Mouse (Mus musculus) embryonic stem cell, embryonic (primary cell): ENCODE measurements at regions not wholly inside any gene's neighbourhood (a gene's known extent, or its start where the extent isn't known, plus 50 kb on each side); places are given as distances from the start of the nearest gene placed in this dataset.

Experiments
- CTCF ChIA-PET, 4 experiments: fragments of 300-600 bp in 2 of 4; fragments of 350-600 bp in 2 of 4; sonication (Branson Sonifier 250); formaldehyde crosslinking; loops; one replicate each; lab custom pipeline; 2022; ENCODE audit warnings: inconsistent platforms in 2 of 4; lab: Charles Lee
- POLR2A ChIA-PET, 4 experiments: fragments of 300-600 bp in 2 of 4; fragments of 350-600 bp in 2 of 4; sonication (Branson Sonifier 250); formaldehyde crosslinking; loops; one replicate each; lab custom pipeline; 2022; ENCODE audit warnings: antibody characterized with exemption in 4 of 4, inconsistent platforms in 1 of 4; lab: Charles Lee

DNA sequence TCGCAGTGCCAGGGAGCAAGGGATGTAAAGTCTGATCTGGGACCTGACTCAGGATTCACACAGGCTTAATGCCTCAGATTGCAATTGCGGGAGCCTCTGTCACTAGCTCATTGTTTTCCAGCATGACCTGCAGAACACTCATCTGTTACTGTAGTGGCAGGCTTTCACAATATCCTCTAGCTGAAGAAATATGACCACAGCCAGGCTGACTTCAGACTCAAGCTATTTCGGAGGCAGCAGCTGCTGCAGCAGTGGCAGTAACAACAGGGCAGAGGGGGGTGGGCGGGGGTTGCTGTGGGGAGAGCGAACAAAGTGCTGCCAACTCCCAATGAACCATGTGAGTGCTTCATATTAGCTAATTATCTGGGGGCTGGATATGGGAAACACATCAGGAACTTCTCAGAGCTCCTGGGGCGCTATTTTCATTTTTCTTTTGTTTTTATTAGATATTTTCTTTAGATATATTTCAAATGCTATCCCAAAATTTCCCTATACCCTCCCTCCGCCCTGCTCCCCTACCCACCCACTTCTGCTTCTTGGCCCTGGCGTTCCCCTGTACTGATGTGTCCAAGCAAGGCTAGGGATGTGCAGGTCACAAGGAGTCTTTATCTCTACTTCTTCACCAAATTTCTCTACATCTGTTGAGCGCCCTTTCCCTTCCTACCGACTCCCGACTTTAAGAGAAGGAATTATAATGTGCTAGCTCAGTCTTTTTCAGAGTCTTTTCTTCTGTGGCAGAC is 242.5 kb upstream of the Dab2 start:
- POLR2A ChIA-PET = interaction anchor here in 2 of 4 experiments (0.7 kb wide), 2 partner anchors 10 to 1335 kb away, joined by 4 to 9 read pairs; no protein-coding TSS in a partner anchor

DNA sequence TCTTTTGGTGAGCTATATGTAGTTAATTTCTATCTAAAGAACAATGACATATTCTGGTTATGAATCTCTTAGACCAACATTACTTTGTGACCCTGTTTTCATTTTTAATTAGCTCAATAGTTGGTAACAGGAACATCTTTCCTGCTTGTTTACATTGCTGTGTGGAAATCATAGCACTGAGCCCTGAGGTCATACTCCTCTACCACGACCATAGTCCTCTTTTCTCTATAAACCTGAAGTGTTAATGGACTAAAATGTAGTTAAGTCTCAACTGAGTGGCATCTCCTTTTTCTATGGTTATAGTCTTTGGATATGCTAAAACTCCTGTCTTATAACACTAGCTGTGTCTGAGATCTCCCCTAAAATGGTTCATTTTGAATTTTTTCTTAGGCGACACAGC is 240.2 kb upstream of the Dab2 start:
- POLR2A ChIA-PET = no interaction called here

More for the DNA sequence above, 242.5 kb upstream of the Dab2 start:
- CTCF ChIA-PET = no interaction called here

GRCm38 (mm10) chr15:6059790-6060189 is 239.8 kb upstream of the Dab2 start:
- ChIA-PET POLR2A (no interaction called here), CTCF (no interaction called here)

More for the DNA sequence above, 240.2 kb upstream of the Dab2 start:
- CTCF ChIA-PET = no interaction called here

- ChIA-PET POLR2A (interaction anchor here in 1 of 4 experiments (0.9 kb wide), 1 partner anchor 16 kb away, joined by 3 read pairs; no protein-coding TSS in a partner anchor), CTCF (no interaction called here)
These were observed 238.9 kb upstream of the Dab2 start for GRCm38 (mm10) chr15:6060649-6061048.

DNA sequence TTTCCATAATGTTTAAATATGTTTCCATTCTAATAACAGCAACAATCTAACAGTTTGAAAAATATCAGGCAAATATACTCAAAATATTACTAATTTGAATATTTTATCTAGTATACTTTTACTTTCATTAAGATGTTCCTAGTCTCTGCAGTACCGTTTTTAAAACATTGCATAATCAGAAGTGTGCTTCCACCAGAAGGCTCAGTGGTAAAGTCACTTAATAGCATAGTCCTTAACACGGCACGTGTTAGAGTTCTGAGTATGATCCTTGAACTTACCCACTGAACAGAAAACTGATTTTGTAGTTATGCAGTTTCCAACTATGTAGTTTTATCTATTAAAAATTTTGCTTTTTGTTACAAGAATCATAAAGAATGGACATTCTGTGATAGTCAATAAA is 234.5 kb upstream of the Dab2 start:
- POLR2A ChIA-PET = no interaction called here
- CTCF ChIA-PET = no interaction called here

DNA sequence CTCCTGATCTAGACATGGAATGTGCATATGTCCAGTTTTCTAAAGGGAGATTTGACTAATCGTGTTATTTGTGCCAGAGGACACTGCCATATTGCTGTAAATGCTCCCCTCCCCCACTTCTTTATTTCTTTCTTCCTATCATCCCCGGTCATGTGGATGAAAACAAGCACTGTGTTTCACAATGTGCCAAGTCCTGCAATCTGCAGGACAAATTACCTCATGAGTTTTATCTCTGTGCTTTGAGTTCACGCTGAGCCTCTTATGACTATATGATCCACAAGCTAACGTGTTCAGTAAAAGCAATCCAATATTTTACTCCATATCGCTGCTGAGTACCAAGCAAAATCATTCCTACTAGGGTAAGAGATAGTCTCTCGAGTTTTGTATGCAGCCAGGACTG is 232.2 kb upstream of the Dab2 start:
- POLR2A ChIA-PET = no interaction called here

DNA sequence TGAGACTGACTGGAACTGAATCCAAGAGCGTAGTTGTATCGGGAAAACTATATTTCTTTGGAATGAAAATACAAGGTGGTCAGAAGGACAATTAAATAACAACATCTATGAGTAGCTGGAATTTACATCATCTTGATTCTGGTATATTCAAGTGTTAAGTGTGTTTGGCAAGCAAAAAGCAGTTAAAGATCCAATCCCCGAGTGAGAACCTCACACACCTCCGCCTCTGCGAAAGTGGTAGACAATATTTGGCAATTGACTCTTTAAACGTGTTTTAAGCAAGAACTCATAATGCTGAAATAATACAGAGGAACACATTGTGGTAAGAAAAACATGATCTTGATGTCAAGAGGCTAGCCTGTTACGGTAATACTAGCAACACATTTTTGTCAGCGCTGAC is 231.2 kb upstream of the Dab2 start:
- CTCF ChIA-PET = no interaction called here
- POLR2A ChIA-PET = no interaction called here

More for the DNA sequence above, 232.2 kb upstream of the Dab2 start:
- CTCF ChIA-PET = no interaction called here

DNA sequence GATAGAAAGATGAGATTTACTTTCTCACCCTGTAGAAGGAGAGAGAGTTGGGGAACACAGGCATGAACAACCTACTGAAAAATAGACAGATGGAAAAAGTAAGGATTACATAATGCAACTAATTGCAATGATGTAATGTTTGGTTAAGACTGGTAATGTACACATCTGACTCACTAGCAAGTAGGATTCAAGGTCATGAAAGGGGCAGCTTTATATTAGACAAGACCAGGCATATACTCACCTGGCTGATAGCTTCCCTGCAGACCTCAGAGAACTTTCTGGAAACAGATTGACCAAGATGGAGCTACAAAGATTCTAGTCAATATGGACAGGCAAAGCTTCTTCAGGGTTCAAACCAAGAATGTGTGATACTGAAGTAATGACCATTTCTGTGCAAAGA is 227.7 kb upstream of the Dab2 start:
- POLR2A ChIA-PET = no interaction called here
- CTCF ChIA-PET = no interaction called here

DNA sequence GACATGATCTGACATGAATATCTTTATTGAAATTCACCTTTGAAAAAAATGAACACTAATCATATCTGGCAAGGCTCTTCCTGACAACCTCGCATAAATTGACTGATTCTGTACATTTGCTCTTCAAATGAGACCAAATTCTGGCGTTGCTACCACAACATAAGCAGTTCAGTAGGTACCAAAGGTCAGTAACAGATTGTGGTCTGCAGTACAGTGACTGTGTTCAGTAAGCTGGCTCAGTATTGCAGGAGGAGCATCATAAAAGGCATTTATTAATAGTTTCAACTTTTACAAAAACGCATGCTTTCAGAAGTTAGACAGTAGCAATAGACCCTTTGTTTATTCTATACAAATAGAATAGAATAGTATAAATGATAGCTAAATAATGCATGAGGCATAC is 226.7 kb upstream of the Dab2 start:
- CTCF ChIA-PET = no interaction called here
- POLR2A ChIA-PET = no interaction called here

DNA sequence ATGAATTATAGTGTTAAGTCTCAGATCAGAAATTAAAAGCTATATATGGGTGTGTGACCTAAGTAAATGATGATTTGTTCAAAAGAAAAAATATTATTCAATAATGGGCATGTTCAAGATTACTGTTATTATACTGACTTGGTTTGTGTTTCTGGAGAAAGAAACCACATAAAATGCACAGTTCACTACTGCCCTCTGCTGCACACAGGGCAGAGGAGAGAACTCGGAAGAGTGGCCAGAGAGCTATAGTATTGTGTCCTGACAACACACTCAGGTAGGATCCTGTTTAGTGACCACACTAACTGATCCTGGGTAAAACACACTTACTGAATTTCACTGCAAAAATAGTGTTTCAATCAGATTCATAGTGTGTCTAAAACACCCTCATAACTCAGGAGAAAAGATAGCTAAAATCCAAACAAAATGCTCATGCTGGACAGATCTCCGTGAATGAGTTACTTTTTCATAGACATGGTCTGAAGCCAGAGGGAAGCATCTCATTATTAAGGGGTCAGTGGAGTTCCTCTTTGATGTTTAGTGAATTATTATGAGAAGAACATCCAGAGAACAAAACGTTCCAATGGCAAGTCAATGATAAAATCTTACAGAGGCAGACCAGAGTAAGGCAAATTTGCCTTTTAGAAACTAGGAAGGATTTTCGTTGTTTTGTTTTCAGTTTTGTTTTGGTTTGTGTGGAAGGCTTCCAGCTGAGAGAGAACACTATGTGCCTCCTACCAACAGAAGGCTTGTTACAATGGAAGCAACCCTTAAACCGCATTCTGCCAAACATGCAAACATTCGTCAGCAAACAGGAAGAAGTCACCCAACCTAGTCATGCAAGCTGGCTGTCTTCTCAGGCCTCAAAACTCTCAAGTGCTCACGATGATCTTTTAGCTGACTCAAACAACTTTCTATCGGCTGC is 218.6 kb upstream of the Dab2 start:
- POLR2A ChIA-PET = interaction anchor here in 1 of 4 experiments (0.5 kb wide), 1 partner anchor 132 kb away, joined by 3 read pairs; no protein-coding TSS in a partner anchor

DNA sequence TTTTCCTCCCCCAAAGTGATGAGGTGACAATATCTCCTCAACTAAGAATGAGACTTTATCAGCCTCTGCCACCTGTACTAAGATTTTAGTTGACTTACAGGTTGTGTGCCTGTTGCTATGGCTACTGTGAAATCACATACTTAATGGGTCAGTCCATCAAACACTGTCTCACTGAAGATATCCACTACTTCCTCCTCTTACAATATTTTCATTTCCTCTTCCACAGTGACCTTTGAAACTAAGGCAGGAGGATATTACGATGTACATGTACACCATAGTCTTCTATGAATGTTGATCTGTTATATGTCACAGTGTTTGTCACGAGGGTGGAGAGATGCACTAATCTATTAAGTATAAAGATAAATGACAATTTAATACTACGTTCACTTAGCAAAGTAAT is 212.4 kb upstream of the Dab2 start:
- ChIA-PET POLR2A (no interaction called here), CTCF (no interaction called here)

More for the DNA sequence above, 218.6 kb upstream of the Dab2 start:
- CTCF ChIA-PET = interaction anchor here in 3 of 4 experiments (0.6 to 1.6 kb wide), 11 partner anchors 36 to 897 kb away, joined by 3 to 10 read pairs (median 4); no protein-coding TSS in a partner anchor

DNA sequence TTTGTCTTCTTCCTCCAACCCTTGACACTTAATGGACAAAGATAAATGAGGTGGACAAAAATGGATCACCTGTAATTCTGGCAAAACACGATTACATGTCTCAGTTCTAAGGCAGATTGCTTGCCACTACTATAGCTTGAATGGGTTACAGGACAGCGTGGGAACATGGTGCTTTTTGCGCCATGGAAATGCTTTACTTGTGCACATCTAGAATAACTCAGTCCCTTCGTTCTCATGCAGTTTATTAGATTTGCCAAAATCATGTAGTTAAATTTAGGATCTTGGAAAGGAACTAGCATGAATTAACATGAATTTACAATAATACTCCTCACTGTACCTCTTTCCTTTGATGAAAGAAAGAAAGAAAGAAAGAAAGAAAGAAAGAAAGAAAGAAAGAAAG is 211.1 kb upstream of the Dab2 start:
- ChIA-PET CTCF (no interaction called here), POLR2A (no interaction called here)

- ChIA-PET CTCF (no interaction called here), POLR2A (no interaction called here)
These were observed 169.9 kb upstream of the Dab2 start for GRCm38 (mm10) chr15:6129697-6130096.

DNA sequence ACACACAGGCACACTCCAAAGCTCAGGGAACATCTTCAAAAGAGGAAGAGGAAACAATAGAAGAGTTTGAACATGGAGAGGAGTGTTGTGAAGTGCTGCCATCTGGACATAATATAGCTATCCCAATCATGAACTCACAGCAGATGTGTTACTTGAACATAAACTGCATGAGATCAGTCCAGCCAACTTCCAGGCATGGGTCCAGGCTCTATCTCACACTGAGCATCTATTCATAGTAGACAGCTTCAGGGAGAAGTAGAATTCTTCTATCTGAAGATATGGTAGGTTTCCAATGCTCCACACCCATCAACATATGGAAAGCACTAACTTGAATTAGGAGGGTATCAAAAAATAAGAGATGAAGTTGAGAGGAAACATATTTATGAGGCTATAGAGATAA is 167.4 kb upstream of the Dab2 start:
- ChIA-PET CTCF (no interaction called here), POLR2A (no interaction called here)

DNA sequence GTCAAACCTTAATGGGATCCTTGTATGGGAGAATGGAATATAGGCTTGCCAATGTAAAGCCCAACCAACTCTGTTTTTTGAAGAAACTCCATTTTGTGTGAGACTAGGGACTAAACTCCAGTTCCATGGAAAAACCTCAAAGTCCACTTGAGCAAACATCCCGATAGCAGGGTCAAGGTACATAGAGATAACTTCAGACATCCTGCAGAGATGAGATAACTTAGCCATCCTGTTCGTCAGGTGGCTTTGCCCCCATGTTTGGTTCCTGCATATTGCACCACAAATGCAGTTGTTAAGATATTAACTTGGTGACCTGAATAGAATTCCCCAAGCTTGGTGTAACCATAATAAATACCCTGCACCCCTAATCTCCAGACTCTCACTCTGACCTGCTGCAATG is 154.5 kb upstream of the Dab2 start:
- ChIA-PET CTCF (interaction anchor here in 1 of 4 experiments (0.6 kb wide), 1 partner anchor 213 kb away, joined by 3 read pairs; no protein-coding TSS in a partner anchor), POLR2A (no interaction called here)

GRCm38 (mm10) chr15:6154706-6155105 is 144.9 kb upstream of the Dab2 start:
- ChIA-PET POLR2A (interaction anchor here in 1 of 4 experiments (0.6 kb wide), 1 partner anchor 51 kb away, joined by 4 read pairs; no protein-coding TSS in a partner anchor), CTCF (interaction anchor here in 1 of 4 experiments (0.7 kb wide), 1 partner anchor 83 kb away, joined by 5 read pairs; no protein-coding TSS in a partner anchor)

- CTCF ChIA-PET = no interaction called here
- POLR2A ChIA-PET = no interaction called here
These were observed 119.3 kb upstream of the Dab2 start for GRCm38 (mm10) chr15:6180261-6180660.

GRCm38 (mm10) chr15:6183627-6184026 is 116.0 kb upstream of the Dab2 start:
- ChIA-PET CTCF (no interaction called here), POLR2A (no interaction called here)

- ChIA-PET POLR2A (no interaction called here), CTCF (interaction anchor here in 2 of 4 experiments (0.7 to 1.1 kb wide), 2 partner anchors 18 to 944 kb away, joined by 3 read pairs; no protein-coding TSS in a partner anchor)
These were observed 107.7 kb upstream of the Dab2 start for GRCm38 (mm10) chr15:6191845-6192244.

DNA sequence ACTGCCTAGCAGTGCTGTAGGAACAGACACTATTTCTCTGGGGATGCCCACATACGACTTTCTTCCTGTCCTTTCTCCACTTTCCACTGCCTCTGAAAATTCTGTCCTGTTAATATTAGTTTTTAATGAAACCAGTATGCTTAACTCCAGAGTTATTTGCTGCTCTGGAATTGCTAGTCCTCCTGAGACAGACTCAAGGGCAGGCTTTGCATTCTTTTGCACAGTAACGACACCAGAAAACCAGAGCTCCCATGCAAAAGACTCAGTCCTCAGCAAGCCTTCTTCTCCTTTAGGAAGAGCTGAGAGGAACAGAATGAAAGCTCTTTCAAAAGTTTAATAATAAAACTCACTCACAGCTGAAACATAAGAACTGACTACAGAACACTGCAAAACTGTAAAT is 92.3 kb upstream of the Dab2 start:
- ChIA-PET POLR2A (no interaction called here), CTCF (no interaction called here)
